Mouse (Mus musculus) neutrophil, adult 83 days (primary cell): Measurements from ENCODE around the gene Lce1h. TPM values are rescaled to one million over a fixed set of nuclear protein-coding genes. Genes with fewer than 3 reads are reported as not detected.

Experiments used
- total RNA-seq, 2 experiments: library from RNA; stranded (reverse); gene quantifications; one replicate each; pipeline ENCODE4 v1.2.4; 2023

The Lce1h gene
- not detected for total RNA-seq

GRCm38 (mm10) chr3:92764965-92765364 lies at the start of gene Lce1h:
TSS of gene Lce1h (minus strand) at chr3:92765065.

DNA sequence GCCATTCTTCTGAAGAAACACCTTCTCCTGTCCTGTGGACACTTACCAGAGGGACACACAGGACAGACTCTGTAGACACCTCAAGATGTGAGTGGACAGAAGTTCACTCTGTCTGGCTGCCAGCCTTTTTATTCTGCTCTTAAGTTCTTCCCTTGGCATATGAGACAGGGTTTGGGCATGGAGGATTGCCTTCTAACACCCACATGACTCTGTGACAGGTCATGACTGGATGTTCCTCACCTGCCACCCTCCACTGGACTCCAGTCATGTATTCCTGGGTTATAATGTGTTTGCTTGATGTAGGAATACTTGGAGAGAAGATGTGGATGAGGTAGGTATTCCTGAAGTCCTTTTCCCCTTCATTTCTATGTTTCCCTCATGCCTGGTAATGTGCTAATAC lies 42.9 kb upstream of the Lce1h start, which contains the start of gene Lce1k:
Lce1k (minus strand) TSS at position 101 of the 400 bp plus-strand sequence.

GRCm38 (mm10) chr3:92790414-92790813 lies 25.5 kb upstream of the Lce1h start, which contains the start of gene Lce1j:
TSS of gene Lce1j (minus strand) at chr3:92790514.

GRCm38 (mm10) chr3:92778799-92779198 lies 13.9 kb upstream of the Lce1h start, which contains the start of gene Lce1i:
TSS of gene Lce1i (minus strand) at chr3:92778899.

DNA sequence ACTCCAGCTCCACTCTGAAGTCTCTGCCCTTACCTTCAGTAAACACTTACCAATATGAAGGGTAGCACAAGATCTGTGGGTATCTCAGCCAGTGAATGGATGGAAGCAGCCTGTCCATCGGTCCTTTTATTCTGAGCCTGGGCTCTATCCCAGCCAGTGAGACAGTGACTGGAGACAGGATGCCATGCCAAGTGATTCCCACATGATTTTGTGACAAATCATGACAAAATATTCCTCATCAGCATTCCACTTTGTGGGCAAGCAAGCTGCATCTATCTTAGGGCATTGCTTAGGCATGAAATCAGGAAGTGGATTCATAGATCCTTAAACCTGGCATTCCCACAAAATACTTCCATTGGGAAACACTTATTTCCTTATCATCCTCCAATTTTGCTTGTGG lies 12.6 kb downstream of the Lce1h start, which contains the start of gene Lce1g:
Lce1g (minus strand) TSS at position 101 of the 400 bp plus-strand sequence.

GRCm38 (mm10) chr3:92738996-92739395 lies 25.9 kb downstream of the Lce1h start, which contains the start of gene Gm38119:
TSS of gene Gm38119 (minus strand) at chr3:92739096.

DNA sequence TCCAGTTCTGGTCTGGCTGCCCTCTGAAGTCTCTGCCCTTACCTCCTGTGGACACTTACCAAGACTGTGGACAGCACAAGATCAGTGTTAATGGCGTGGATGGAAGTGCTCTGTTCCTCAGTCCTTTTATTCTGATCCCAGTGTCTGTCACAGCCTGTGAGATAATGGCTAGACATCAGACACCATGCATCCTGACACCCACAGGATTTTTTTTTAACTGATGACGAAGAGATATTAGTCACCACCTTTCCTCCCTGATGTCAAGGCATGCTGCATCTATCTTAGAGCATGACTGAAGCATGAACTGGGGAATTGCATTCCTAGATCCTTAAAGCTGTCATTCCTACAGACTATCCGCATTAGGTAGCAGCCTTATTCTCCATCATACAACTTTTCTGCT lies 44.6 kb downstream of the Lce1h start, which contains the start of gene Lce1f:
Lce1f (minus strand) TSS at position 101 of the 400 bp plus-strand sequence.

Other genes starting within 250 kb of the Lce1h start
- not detected for gene 2310046K23Rik, start 230.6 kb downstream of the Lce1h start, total RNA-seq
- gene Ivl, start 191.3 kb downstream of the Lce1h start, total RNA-seq, result not detected
- not detected for gene Smcp, start 176.1 kb downstream of the Lce1h start, total RNA-seq
- not detected for gene 2210017I01Rik, start 157.6 kb downstream of the Lce1h start, total RNA-seq
- not detected for gene Lce6a, start 143.4 kb downstream of the Lce1h start, total RNA-seq
- gene Lce1a1, start 116.8 kb downstream of the Lce1h start, total RNA-seq, result not detected
- gene Lce1b, start 108.1 kb downstream of the Lce1h start, total RNA-seq, result not detected
- gene Lce1a2, start 94.8 kb downstream of the Lce1h start, total RNA-seq, result not detected
- gene Lce1c, start 85.8 kb downstream of the Lce1h start, total RNA-seq, result not detected
- not detected for gene Lce1d, start 77.9 kb downstream of the Lce1h start, total RNA-seq
- not detected for gene Lce1e, start 56.0 kb downstream of the Lce1h start, total RNA-seq
- gene Lce1f, start 44.7 kb downstream of the Lce1h start, total RNA-seq, result not detected
- not detected for gene Gm38119, start 26.0 kb downstream of the Lce1h start, total RNA-seq
- gene Lce1g, start 12.7 kb downstream of the Lce1h start, total RNA-seq, result not detected
- not detected for gene Lce1i, start 13.8 kb upstream of the Lce1h start, total RNA-seq
- gene Lce1j, start 25.4 kb upstream of the Lce1h start, total RNA-seq, result not detected
- not detected for gene Lce1k, start 42.8 kb upstream of the Lce1h start, total RNA-seq
- not detected for gene Kprp, start 62.2 kb upstream of the Lce1h start, total RNA-seq
- not detected for gene Lce1l, start 86.2 kb upstream of the Lce1h start, total RNA-seq
- gene 2310050C09Rik, start 105.2 kb upstream of the Lce1h start, total RNA-seq, result not detected
- not detected for gene Lce3a, start 161.2 kb upstream of the Lce1h start, total RNA-seq
- not detected for gene Lce3b, start 167.9 kb upstream of the Lce1h start, total RNA-seq
- gene Lce3c, start 179.4 kb upstream of the Lce1h start, total RNA-seq, result not detected
- not detected for gene Lce3d, start 192.3 kb upstream of the Lce1h start, total RNA-seq
- not detected for gene Lce3e, start 202.0 kb upstream of the Lce1h start, total RNA-seq
- not detected for gene Lce3f, start 227.2 kb upstream of the Lce1h start, total RNA-seq